Mouse (Mus musculus) megakaryocyte, embryonic 14.5 days (primary cell): Measurements from ENCODE around the gene Pbx2. TPM values are rescaled to one million over a fixed set of nuclear protein-coding genes. Genes with fewer than 3 reads are reported as not detected.

Experiments used
- H3K27me3 ChIP-seq: replicated peaks from 2 replicates; pipeline ENCODE3; 2012; ENCODE audit warnings: inconsistent platforms
- H3K36me3 ChIP-seq: replicated peaks from 2 replicates; pipeline ENCODE3; 2012; ENCODE audit warnings: low read length, inconsistent platforms, mixed read lengths
- H3K4me1 ChIP-seq: 2 replicates; pipeline ENCODE4 v1.6.1; 2012; ENCODE audit warnings: inconsistent platforms
- H3K4me3 ChIP-seq: replicated peaks from 2 replicates; pipeline ENCODE3; 2012; ENCODE audit warnings: moderate library complexity, mild to moderate bottlenecking, inconsistent platforms
- H3K9me3 ChIP-seq: 2 replicates; pipeline ENCODE4 v1.6.1; 2012; ENCODE audit warnings: inconsistent platforms
- FLI1 ChIP-seq: IDR thresholded peaks from 2 replicates; pipeline ENCODE4 v1.6.1; 2012; ENCODE audit warnings: low read length, inconsistent platforms, mixed read lengths
- GATA1 ChIP-seq: IDR thresholded peaks from 3 replicates; pipeline ENCODE4 v1.6.1; 2012; ENCODE audit warnings: mixed read lengths, low read length, inconsistent platforms, borderline replicate concordance
- polyA plus RNA-seq: library from polyadenylated mRNA; stranded (reverse); fragments of >175 nt; gene quantifications from 2 replicates; pipeline ENCODE4 v1.2.3, GENCODE M21; 2012; ENCODE audit warnings: low replicate concordance; ENCODE audit not compliant: insufficient read depth

The Pbx2 gene
- polyA plus RNA-seq, 1 experiment = 181 TPM

DNA sequence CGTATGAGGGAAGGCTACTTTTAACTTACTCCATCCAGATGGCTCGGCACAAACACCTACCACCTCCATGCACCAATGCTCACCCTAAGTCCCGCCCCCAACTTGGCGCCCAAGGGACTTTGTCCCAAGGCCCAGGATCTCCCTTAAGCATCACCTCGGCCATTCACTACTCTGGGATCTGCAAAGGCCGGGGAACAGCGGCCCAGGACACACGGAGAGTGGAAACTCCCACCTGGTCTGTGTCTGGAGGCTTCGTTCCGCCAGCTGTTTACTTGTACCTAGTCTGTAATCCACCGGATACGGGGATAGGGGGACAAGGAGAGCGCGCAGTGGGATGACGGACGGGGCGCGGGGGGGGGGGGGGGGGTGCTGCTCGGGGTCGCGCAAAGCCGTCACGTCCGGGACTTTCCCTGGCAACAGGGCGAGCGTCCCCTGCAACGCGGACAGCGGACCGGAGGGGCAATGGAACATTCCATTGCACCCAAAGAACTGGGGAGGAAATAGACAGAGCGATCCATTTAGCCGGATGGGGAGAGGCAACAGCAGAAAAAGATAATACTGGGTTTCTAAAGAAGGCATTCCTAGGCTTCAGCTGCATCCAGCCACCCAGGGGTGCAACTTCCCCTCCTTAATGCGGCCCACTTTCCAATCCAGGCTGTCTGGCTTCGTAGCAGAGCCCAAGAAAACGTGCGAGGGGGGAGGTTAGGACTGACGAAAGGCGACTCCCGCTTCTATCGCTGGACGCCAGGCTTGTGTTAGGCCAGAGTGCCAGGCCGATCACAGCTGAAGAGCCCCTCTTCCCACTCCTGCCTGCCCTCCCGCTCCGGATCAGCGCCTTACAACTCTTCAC is 36.3 kb downstream of the Pbx2 start:
- Histone ChIP-seq H3K27me3 (peaks cover 49% of the 10 kb centered on the region), H3K4me1 (peaks cover 61% of the 10 kb centered on the region), H3K4me3 (peak overlapping the region; percentile 94), H3K36me3 (peaks cover 32% of the 10 kb centered on the region), H3K9me3 (no peaks in the 10 kb centered on the region)
- no peak for TF ChIP-seq GATA1
- no peak for TF ChIP-seq FLI1

DNA sequence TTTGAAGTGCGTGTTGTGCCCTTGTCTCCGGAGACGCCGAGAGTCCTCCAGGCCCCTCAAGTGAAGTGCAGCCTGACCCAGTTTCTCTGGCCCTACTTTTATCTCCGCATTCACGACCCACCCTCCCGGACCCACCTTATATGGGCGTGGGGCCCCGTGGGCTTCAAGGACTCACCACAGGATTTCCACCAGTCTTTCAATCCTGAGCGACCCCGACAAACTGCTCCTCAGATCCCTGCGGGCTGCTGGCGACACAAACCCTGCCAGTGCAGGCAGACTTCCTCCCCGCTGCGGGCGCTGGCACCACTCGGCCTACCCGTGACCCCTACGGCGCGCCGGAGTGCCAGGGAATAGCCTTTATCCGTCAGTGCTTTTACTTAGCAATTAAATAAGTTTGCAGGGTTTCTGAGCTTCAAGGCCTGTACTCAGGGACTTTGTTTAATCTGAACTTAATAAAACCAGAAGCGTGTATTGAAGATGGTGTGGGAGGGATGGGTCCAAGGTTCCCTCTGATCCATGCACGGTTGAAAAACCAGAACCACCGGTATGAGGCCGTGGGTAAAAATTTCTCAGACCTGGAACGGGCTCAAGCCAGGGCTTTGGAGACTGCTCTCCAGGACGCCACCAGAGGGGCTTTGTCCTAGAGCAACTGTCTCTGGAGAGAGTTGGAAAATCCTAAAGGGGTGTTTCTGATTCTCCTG is 37.0 kb downstream of the Pbx2 start, which contains the start of gene Ppt2:
TSS of gene Ppt2 (minus strand) at position 568 of the 701 bp plus-strand sequence.
- H3K4me1 ChIP-seq = peaks cover 67% of the 10 kb centered on the region
- peak within 1 kb of the TSS; percentile 94 for H3K4me3 ChIP-seq
- H3K36me3 ChIP-seq = peaks cover 24% of the 10 kb centered on the region
- H3K27me3 ChIP-seq = peaks cover 55% of the 10 kb centered on the region
- TF ChIP-seq GATA1 (no peak), FLI1 (no peak)
- no peaks in the 10 kb centered on the region for H3K9me3 ChIP-seq

DNA sequence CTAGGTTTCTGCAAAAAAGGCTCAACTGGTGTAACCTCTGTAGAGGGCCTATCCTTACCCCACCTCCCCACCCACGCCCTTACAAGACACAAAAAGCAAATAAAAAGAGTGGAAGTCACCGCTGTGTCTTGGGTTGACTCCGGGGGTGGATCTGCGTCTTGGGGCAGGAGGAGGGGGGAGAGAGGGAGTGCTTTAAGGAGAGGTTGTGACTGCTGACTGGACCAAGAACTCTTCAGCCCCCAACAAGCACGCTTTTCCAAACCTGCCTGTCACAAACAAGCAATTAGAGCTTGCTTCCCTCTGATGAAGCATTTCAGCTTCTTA is 37.5 kb downstream of the Pbx2 start:
- H3K4me3 ChIP-seq = no peak overlapping the region
- H3K36me3 ChIP-seq = peaks cover 19% of the 10 kb centered on the region
- TF ChIP-seq FLI1 (no peak), GATA1 (no peak)
- H3K27me3 ChIP-seq = peaks cover 60% of the 10 kb centered on the region
- H3K4me1 ChIP-seq = peaks cover 71% of the 10 kb centered on the region
- no peaks in the 10 kb centered on the region for H3K9me3 ChIP-seq

DNA sequence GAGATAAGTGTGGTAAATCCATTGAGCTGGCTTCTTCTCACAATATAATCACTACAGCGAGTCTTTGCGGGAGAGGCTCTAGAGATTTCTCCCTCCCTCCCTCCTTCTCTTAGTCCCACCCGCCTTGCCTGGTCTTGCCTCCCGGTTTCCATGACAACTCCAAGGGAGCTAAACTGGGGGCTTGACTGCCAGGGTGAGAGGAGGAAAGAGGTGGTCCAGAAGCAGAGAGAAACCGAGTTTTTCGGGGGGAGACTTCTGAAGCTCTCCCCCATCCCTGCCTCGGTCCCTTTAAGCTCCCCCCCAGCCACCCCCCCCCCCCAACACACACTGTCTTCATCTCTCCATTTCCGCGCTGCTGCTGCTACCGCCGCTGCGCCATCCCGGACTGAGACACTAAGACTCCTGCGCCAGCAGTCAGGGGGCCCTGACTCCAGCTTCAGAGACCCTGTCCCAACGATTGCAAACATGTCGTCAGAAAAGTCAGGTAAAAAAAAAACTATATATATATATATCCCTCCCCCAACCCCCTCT is 38.2 kb downstream of the Pbx2 start, which contains the start of gene Prrt1:
TSS of gene Prrt1 (plus strand) at position 313 of the 531 bp plus-strand sequence.
- Histone ChIP-seq H3K27me3 (peaks cover 63% of the 10 kb centered on the region), H3K9me3 (no peaks in the 10 kb centered on the region), H3K4me3 (peak within 1 kb of the TSS; percentile 94), H3K36me3 (peaks cover 13% of the 10 kb centered on the region), H3K4me1 (peaks cover 72% of the 10 kb centered on the region)
- TF ChIP-seq FLI1 = no peak
- TF ChIP-seq GATA1 = no peak

DNA sequence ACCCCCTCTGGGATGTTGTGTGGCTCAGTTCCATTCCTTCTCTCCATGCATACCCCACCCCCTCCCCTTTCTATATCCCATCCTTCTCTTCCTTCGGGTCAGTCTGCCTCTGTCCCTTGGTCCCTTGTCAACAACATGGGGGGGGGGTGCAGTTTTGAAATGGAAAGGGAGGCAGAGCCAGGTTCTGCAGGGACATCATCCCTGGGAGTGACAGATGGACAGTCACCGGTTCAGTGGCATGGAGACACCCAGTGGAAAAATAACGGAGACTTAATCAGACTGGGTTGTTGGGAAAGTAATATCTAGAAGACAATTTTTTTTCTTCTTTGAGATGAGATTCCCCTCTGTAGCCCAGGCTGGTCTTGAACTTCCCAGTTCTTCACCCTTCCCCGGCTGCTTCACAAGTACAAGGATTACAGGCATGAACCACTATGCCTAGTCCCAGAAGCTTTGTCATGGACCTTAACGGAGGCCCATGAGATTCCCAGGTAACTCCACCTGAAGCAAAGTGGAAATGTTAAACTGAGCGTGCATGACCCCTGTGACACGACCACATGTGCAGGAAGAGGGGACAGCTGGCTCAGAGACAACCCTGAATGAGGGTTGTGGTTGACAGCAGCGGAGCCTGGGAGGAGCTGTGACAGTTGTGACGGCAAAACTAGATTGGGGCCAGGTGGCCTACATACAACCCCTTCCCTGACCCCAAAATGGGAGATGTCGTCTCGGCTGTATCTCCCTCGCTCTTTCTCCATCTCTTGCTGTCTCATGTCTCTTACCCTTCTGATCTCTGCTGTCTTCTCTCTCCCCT is 38.9 kb downstream of the Pbx2 start:
- H3K4me1 ChIP-seq = peaks cover 72% of the 10 kb centered on the region
- peaks cover 63% of the 10 kb centered on the region for H3K27me3 ChIP-seq
- H3K9me3 ChIP-seq = no peaks in the 10 kb centered on the region
- peaks cover 13% of the 10 kb centered on the region for H3K36me3 ChIP-seq
- peak overlapping the region; percentile 65 for H3K4me3 ChIP-seq
- TF ChIP-seq GATA1 = no peak
- TF ChIP-seq FLI1 = no peak

DNA sequence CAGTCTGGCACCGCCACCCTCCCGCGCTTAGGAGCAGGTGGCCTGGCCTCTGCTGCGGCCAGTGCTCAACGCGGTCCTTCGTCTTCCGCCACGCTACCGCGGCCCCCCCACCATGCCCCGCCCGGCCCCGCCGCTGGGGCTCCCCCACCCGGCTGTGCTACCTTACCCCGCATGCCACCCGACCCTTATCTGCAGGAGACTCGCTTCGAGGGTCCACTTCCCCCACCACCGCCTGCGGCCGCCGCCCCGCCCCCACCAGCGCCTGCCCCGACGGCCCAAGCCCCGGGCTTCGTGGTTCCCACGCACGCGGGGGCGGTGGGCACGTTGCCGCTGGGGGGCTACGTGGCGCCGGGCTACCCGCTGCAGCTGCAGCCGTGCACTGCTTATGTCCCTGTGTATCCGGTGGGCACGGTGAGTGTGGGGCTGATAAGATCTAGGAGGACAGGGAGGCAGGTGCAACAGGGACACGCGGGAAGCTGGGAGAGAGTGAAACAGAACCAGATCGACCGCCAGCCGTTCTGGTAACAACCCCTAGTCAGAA is 39.8 kb downstream of the Pbx2 start:
- Histone ChIP-seq H3K4me1 (peaks cover 77% of the 10 kb centered on the region), H3K9me3 (no peaks in the 10 kb centered on the region), H3K27me3 (peaks cover 63% of the 10 kb centered on the region), H3K36me3 (peaks cover 4% of the 10 kb centered on the region), H3K4me3 (peak overlapping the region; percentile 90)
- TF ChIP-seq FLI1 (no peak), GATA1 (no peak)

DNA sequence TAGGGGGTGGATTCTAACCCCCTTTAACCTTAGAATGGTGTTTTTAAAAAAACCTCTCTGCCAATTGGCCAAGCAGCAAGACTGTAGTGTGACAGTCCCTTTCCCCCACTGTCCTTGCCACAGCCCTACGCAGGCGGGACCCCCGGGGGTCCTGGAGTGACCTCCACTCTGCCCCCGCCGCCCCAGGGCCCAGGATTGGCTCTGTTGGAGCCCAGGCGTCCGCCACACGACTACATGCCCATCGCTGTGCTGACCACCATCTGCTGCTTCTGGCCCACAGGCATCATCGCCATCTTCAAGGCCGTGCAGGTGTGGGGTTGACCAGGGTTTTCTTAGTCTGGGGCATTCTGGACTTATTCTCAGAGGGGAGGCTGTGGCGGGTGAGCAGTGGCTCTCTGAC is 40.6 kb downstream of the Pbx2 start:
- H3K4me3 ChIP-seq = peak overlapping the region; percentile 90

DNA sequence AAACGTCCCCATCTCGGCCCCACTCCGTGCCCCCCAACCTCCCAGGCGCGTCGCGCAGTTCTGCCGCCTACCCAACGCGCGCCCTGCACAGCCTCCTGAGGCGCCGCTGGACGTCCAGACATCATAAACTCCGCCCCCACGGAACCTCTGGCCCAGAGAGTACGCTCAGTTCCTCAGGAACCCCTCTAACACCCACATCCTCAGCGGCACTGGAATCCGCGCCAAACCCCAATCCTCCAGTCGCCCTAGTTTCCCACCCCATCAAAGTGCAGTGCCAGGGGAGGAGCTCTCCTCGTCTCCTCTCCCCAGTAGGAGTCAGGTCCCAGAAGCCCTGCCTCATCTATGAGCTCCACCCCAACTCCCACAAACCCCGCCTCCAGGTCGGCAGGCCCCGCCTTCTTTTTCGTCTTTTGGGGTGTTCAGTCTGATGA is 41.2 kb downstream of the Pbx2 start:
- TF ChIP-seq FLI1 = no peak
- H3K27me3 ChIP-seq = peaks cover 69% of the 10 kb centered on the region
- no peaks in the 10 kb centered on the region for H3K9me3 ChIP-seq
- H3K36me3 ChIP-seq = no peaks in the 10 kb centered on the region
- H3K4me1 ChIP-seq = peaks cover 74% of the 10 kb centered on the region
- H3K4me3 ChIP-seq = peak overlapping the region; percentile 90

More for the DNA sequence above, 40.6 kb downstream of the Pbx2 start:
- peaks cover 75% of the 10 kb centered on the region for H3K4me1 ChIP-seq
- TF ChIP-seq FLI1 (no peak), GATA1 (no peak)
- H3K9me3 ChIP-seq = no peaks in the 10 kb centered on the region
- no peaks in the 10 kb centered on the region for H3K36me3 ChIP-seq
- H3K27me3 ChIP-seq = peaks cover 65% of the 10 kb centered on the region

DNA sequence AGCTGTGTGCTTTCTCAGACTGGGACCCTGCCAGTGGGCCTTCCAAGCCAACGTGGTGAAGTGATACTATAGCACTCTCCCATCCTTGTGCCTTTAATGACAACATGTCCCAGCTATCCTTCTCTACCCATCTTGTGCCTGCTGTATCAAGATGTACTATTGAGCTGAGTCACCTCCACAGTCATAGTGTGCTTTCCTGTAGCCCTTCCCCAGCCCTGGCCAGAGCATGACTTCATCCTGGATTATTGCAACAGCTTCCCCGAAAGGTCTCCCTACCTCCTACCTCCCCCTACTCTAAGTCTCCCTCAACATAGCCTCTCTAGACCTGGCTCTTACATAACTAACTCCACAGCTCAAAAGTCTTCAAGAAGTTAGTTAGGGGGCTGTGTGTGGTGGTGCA is 44.6 kb downstream of the Pbx2 start:
- peaks cover 71% of the 10 kb centered on the region for H3K4me1 ChIP-seq
- H3K27me3 ChIP-seq = peaks cover 39% of the 10 kb centered on the region
- H3K9me3 ChIP-seq = peaks cover 5% of the 10 kb centered on the region
- no peak for TF ChIP-seq FLI1
- no peak for TF ChIP-seq GATA1
- H3K4me3 ChIP-seq = peak overlapping the region; percentile 76
- no peaks in the 10 kb centered on the region for H3K36me3 ChIP-seq
